Mouse (Mus musculus) v-Abl transformed pro-B cells (cell line): ENCODE measurements around the gene Ap3s2.

Experiments used
- in situ Hi-C, 2 experiments: fragments of 400-800 bp; cut with MboI; formaldehyde crosslinking; loops; one replicate each; pipeline ENCODE4 v1.15.1; 2025; ENCODE audit not compliant: unreplicated experiment in 2 of 2

The Ap3s2 gene

DNA sequence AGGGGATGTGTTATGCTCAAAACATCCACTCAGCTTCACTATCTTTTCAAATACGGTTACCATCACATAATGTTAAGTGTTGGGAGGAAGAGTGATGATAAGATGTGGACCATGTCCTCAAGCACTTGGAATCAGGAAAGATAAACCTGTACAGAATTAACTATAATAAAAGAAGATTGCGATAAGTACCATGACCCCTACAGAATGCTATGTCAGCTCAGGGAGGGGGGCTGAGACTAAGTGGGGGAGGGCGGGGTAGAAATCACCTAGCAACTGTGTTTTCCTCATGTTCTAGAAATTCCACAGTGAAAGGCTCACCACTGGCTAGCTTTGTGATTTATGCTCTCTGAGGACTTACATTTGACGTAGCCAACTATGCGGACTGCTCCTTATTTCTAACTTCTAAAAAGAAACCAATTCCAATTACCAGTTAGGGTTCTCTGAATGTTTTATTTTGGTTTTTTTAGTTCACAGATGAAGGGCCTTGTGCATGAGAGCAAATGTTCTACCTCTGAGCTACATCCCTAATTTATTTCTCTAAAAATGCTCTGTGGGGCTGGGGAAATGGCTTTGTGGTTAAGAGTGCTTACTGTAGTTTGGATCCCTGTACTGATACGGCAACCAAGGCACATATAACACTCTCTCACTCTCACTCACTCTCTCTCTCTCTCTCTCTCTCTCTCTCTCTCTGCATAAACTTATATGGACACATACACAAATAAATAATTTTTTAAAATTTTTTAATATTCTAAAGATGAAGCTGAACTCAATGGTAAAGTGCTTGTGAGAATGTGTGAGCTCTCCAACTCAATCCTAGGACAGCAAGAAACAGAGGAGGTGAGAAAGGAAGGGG is 27.6 kb downstream of the Ap3s2 start:
- in situ Hi-C loops, result no loop called here

DNA sequence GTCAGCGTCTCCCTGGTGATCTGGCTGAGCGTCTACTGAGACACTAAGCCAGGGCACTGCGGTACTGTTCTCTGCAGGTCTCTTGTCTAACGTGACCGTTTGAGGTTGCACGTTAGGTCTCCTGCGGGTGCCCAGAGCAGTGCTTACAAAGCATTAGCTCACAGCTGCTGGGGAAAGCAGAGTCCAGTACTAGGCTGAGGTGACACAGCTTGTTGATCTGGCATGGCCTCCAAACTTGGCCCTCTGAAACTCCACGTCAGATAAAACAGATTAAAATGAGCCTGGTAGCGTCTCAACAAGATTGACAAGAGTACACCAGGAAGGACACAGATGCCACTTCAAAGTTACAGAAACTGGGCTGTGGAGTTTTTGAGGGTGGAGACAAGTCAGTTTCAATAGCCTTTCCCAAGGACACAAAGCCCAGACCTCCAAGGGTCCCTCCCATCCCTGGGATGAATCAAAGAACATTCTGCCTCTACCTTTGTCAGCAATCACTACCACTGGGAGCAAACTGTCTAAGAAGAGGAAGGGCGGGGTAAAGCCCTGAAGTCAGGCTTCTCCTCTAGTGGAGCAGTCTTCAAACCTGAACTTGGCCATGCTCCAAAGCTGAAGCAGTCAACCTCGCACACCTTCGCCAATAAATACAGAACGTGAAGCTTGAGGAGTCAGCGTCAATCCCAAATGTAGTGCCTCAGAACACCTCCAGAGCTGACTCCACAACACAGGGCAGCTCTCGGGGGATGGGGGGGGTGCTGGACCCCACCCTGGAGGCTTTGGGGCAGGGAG is 29.8 kb downstream of the Ap3s2 start:
- in situ Hi-C loops, result no loop called here

GRCm38 (mm10) chr7:79888603-79889002 is 31.8 kb downstream of the Ap3s2 start:
- in situ Hi-C loops, result no loop called here

GRCm38 (mm10) chr7:79883613-79884334 is 36.7 kb downstream of the Ap3s2 start:
- in situ Hi-C loops, result no loop called here

GRCm38 (mm10) chr7:79881901-79882300 is 38.5 kb downstream of the Ap3s2 start:
- in situ Hi-C loops, result no loop called here

- in situ Hi-C loops, result no loop called here
These were observed 39.5 kb downstream of the Ap3s2 start for GRCm38 (mm10) chr7:79880998-79881397.

DNA sequence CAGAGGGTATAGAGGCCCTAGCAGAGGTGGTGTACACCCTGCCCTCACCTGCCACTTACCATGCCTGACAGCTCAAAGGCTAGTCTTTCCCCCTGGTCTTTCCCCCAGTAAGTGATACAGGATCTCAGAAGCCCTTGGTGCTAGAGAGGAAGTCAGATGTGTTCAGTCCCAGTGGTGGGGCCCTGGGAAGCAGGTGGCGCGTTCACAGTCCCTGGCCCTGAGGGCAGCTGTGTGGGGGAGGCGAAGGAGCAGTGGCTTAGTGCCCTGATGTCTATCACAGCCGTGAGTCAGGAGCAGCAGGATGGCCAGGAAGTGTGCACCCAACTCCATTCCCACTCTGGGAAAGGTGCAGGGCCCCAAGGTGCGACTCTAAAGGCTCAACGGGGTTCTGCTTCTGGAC is 40.4 kb downstream of the Ap3s2 start:
- in situ Hi-C loops, result no loop called here

GRCm38 (mm10) chr7:79878455-79879025 is 41.9 kb downstream of the Ap3s2 start:
- in situ Hi-C loops, result no loop called here

DNA sequence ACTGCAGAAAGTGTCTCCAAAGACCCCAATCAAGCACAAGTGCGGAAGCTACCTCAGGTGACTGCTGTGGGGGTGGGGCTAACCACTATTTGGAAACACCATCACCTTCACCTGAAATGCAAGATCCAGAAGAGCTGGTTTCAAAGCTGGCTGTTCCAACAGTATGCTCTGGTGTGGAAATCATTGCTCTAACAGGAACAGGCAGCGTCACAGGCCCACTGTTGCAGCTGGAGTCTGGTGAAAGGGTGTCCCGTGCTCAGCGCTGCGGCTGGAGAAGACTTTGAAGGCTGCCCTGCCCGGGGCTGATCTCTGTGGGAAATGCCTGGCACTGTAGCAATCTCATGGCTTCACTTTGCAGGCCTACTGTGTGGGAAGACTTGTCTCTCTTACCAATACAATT is 47.0 kb downstream of the Ap3s2 start:
- in situ Hi-C loops, result no loop called here

DNA sequence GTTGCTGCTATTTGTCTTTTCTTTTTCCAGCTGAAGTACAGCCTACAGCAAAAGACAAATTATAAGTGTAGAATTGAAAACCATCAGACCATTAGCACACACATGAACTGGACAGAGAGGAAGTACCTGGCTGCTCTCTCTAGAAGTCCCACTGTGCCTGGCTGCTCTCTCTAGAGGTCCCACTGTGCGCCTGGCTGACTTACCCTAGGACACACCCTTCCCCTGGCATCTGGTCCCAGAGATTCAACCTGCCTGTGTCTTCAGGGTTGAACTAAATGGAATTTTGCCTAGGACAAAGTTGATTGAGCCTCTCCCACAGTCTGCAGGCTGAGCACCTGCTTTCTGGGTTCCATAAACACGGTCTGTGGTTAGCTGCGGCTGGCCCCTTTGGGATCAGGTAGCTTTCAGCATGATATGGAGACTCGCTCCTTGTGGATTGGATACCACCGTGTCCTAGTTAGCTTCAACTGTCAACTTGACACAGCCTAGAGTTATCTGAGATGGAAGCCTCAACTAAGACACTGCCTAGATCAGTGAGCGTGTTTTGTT is 48.6 kb downstream of the Ap3s2 start:
- in situ Hi-C loops, result no loop called here

GRCm38 (mm10) chr7:79869072-79869719 is 51.3 kb downstream of the Ap3s2 start:
- in situ Hi-C loops, result no loop called here

DNA sequence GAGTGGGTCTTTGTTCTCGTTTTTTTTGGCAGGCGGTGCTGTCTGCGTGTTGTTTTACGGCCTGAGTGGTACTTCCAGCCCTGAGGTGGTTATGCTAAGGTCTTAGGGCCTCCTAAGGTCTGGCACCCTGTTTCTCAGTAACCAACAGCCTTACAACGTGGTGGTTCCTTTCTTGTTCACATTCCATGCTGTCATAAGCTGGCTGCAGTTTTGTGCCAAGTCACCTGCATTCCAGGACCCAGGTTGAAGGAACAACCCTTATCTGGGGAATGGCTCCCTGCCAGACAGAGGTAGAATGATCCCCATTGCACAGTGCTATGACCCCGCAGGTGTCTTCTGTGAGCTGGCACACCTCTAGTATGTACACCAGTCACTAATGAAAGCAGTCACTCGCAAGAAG is 52.0 kb downstream of the Ap3s2 start:
- in situ Hi-C loops, result no loop called here

GRCm38 (mm10) chr7:79867861-79868260 is 52.6 kb downstream of the Ap3s2 start:
- in situ Hi-C loops, result no loop called here

DNA sequence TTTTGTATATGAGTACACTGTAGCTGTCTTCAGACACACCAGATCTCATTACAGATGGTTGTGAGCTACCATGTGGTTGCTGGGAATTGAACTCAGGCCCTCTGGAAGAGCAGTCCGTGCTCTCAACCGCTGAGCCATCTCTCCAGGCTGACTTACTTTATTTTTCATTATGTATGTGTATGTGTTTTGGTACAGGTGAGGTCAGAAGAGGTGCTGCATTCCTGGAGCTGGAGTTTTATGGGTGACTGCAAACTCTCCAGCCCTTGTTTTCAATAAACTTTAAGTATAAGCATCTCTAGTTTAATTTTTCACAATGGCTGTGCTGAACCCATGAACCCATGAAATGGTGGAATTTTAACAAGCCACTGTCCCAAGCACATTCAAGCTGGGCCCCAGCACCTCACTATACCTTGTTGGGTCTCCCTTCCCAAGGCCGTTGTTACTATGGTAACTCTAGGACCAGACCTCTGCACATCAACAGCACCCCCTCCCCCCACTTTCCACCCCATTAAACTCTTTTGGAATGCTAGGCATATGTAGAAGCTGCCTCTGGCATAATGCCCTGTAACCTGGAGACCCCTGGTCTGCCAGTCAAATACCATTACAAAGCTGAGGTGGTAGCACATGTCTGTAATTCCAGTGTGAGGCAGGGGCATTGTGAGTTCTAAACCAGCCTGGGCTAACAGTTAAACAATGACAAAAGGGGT is 54.0 kb downstream of the Ap3s2 start:
- in situ Hi-C loops, result no loop called here

- in situ Hi-C loops, result no loop called here
These were observed 58.7 kb downstream of the Ap3s2 start for GRCm38 (mm10) chr7:79861794-79862193.

DNA sequence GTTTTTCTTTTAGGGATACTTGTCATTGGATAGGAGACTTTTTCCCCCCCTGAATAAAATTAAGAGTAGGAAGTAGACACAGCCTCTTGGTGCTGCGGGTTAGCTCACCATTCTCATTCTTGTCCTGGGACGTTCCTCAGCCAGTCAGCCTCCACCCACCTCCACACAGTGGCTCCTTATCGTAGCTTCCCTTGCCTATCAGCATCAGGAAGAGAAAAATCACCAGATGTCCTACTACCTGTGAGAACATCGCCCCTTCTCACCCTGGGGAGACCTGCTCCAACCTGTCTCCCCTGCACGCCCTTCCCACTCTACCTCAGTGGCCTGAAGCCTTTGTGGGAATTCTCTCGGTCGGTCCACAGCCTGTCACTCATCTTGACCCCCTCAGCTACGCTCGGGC is 59.6 kb downstream of the Ap3s2 start, which contains the start of gene Anpep:
Gene Anpep, minus strand, starts transcription at position 249 of the 400 bp plus-strand sequence.
- in situ Hi-C loops, result no loop called here

DNA sequence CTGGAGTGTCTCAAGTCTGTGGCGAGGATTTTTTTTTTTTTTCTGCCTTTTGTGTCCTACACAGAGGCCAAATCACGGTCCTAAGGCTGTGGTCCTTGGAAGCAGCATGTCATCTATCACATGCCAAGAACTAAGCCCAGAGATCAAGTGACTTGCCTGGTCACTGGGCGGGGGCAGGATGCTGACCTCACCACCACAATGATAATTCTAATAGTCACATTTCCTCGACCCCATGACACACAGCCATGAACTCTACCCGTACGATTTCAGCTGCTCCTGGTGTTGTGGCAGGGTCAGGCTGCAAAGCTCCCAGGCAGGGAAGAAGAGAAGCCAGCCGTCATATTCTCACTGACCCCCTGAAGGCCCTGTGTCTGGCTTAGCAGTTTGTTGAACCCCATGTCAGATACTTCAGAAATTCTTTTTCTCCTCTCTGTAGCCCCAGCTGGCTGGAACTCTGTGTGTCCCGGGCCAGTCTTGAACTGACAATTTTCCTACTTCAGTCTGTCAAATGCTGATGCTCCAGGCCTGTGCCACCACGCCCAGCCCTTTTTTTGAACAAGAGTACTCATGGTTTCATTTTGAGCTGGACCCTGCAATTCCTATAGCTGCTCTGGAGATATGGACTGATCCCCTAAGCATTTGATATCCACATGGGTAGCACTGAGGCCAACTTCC is 61.4 kb downstream of the Ap3s2 start:
- in situ Hi-C loops, result no loop called here

GRCm38 (mm10) chr7:79858202-79858934 is 62.1 kb downstream of the Ap3s2 start:
- in situ Hi-C loops, result no loop called here
